Mouse (Mus musculus): ENCODE results near the gene Myo18b. TPM values are rescaled to one million over a fixed set of nuclear protein-coding genes. Genes with fewer than 3 reads are reported as not detected.

Myo18b gene
- polyA plus RNA-seq, 1 experiment: 0.69 TPM

GRCm38 (mm10) chr5:112833866-112834265 lies 62.3 kb downstream of the Myo18b start:
- no peak overlapping the region for H3K4me3 ChIP-seq (replicated peaks; ENCODE audit: insufficient read depth, low read depth, low read length)
- H3K27ac ChIP-seq (ENCODE audit: insufficient read depth, low read length): no peak overlapping the region
- no peaks in the 10 kb centered on the region for H3K4me1 ChIP-seq (ENCODE audit: control insufficient read depth, insufficient read depth, low read length)
- TF ChIP-seq POLR2A (IDR thresholded peaks at IDR 0.05; ENCODE audit: borderline replicate concordance, insufficient read depth, low read length) (no peak), CTCF (IDR thresholded peaks at IDR 0.05; ENCODE audit: borderline replicate concordance, insufficient read depth, low read depth, low read length) (no peak)
- no peak for DNase-seq
- WGBS: 80% methylated on average over 11 of the region's 11 CpGs
- no peaks in the 10 kb centered on the region for H3K27me3 ChIP-seq (ENCODE audit: control insufficient read depth, insufficient read depth, low read length)

GRCm38 (mm10) chr5:112825091-112825794 lies 70.9 kb downstream of the Myo18b start:
- no peak for TF ChIP-seq POLR2A (IDR thresholded peaks at IDR 0.05; ENCODE audit: borderline replicate concordance, insufficient read depth, low read length)
- TF ChIP-seq CTCF (IDR thresholded peaks at IDR 0.05; ENCODE audit: borderline replicate concordance, insufficient read depth, low read depth, low read length): peak; percentile 17; the same call in 1 of the 2 replicates
- Histone ChIP-seq H3K4me3 (replicated peaks; ENCODE audit: insufficient read depth, low read depth, low read length) (no peak overlapping the region), H3K4me1 (ENCODE audit: control insufficient read depth, insufficient read depth, low read length) (no peaks in the 10 kb centered on the region), H3K27ac (ENCODE audit: insufficient read depth, low read length) (no peak overlapping the region), H3K27me3 (ENCODE audit: control insufficient read depth, insufficient read depth, low read length) (no peaks in the 10 kb centered on the region)
- WGBS: 33% methylated on average over 12 of the region's 12 CpGs
- DNase-seq: no peak

GRCm38 (mm10) chr5:112824376-112824775 lies 71.8 kb downstream of the Myo18b start:
- Histone ChIP-seq H3K27me3 (ENCODE audit: control insufficient read depth, insufficient read depth, low read length) (no peaks in the 10 kb centered on the region), H3K4me3 (replicated peaks; ENCODE audit: insufficient read depth, low read depth, low read length) (no peak overlapping the region), H3K4me1 (ENCODE audit: control insufficient read depth, insufficient read depth, low read length) (no peaks in the 10 kb centered on the region), H3K27ac (ENCODE audit: insufficient read depth, low read length) (no peak overlapping the region)
- no peak for DNase-seq
- WGBS: 62% methylated on average over 13 of the region's 13 CpGs
- TF ChIP-seq CTCF (IDR thresholded peaks at IDR 0.05; ENCODE audit: borderline replicate concordance, insufficient read depth, low read depth, low read length) (no peak), POLR2A (IDR thresholded peaks at IDR 0.05; ENCODE audit: borderline replicate concordance, insufficient read depth, low read length) (no peak)

DNA sequence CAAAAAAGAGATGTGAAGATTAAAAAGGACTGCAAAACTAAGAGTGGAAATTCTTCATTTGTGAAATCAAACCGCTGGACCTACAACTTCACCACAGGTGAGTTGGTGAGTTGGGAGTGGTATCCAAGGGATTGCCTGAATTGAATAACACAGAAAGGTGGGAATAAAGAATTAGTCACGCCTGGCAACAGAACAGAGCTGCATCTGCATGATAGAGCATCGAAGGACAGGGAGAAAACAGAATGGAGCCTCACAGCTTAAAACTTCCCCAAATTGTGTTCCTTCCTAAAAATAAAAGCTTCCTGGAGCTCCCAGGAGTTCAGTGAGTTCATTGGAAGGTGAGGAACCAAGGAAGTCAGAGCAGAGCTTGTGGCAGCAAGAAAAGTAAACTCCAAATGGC lies 73.7 kb downstream of the Myo18b start:
- no peak for TF ChIP-seq CTCF (IDR thresholded peaks at IDR 0.05; ENCODE audit: borderline replicate concordance, insufficient read depth, low read depth, low read length)
- TF ChIP-seq POLR2A (IDR thresholded peaks at IDR 0.05; ENCODE audit: borderline replicate concordance, insufficient read depth, low read length): no peak
- WGBS: 65% methylated on average over 3 of the region's 3 CpGs
- no peaks in the 10 kb centered on the region for H3K27me3 ChIP-seq (ENCODE audit: control insufficient read depth, insufficient read depth, low read length)
- H3K4me1 ChIP-seq (ENCODE audit: control insufficient read depth, insufficient read depth, low read length): no peaks in the 10 kb centered on the region
- no peak overlapping the region for H3K27ac ChIP-seq (ENCODE audit: insufficient read depth, low read length)
- no peak overlapping the region for H3K4me3 ChIP-seq (replicated peaks; ENCODE audit: insufficient read depth, low read depth, low read length)
- DNase-seq: no peak

DNA sequence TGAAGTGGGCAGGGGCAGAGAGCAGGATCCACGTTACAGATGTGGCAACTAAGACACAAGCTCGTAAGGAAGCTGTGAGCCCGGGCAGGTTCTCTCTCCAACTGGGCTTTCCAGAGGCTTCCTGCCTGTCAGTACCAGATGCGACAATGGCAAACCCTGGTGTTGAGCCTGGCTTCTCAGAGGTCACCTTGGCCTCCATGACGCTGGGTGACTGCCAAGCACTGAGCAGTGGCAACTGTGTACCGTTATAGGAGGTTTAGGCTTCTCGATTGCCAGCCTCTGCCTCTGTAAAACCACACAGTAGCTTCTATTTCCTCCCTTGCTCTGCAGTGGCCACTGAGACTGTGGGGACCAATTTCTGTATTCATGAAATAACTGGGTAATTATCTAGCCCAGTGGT lies 81.1 kb downstream of the Myo18b start:
- TF ChIP-seq CTCF (IDR thresholded peaks at IDR 0.05; ENCODE audit: borderline replicate concordance, insufficient read depth, low read depth, low read length) (no peak), POLR2A (IDR thresholded peaks at IDR 0.05; ENCODE audit: borderline replicate concordance, insufficient read depth, low read length) (no peak)
- Histone ChIP-seq H3K4me3 (replicated peaks; ENCODE audit: insufficient read depth, low read depth, low read length) (no peak overlapping the region), H3K27me3 (ENCODE audit: control insufficient read depth, insufficient read depth, low read length) (no peaks in the 10 kb centered on the region), H3K4me1 (ENCODE audit: control insufficient read depth, insufficient read depth, low read length) (no peaks in the 10 kb centered on the region), H3K27ac (ENCODE audit: insufficient read depth, low read length) (no peak overlapping the region)
- no peak for DNase-seq
- WGBS: 59% methylated on average over 7 of the region's 7 CpGs

GRCm38 (mm10) chr5:112807629-112808028 lies 88.5 kb downstream of the Myo18b start:
- WGBS: 74% methylated on average over 4 of the region's 4 CpGs
- TF ChIP-seq POLR2A (IDR thresholded peaks at IDR 0.05; ENCODE audit: borderline replicate concordance, insufficient read depth, low read length) (no peak), CTCF (IDR thresholded peaks at IDR 0.05; ENCODE audit: borderline replicate concordance, insufficient read depth, low read depth, low read length) (no peak)
- no peak for DNase-seq

DNA sequence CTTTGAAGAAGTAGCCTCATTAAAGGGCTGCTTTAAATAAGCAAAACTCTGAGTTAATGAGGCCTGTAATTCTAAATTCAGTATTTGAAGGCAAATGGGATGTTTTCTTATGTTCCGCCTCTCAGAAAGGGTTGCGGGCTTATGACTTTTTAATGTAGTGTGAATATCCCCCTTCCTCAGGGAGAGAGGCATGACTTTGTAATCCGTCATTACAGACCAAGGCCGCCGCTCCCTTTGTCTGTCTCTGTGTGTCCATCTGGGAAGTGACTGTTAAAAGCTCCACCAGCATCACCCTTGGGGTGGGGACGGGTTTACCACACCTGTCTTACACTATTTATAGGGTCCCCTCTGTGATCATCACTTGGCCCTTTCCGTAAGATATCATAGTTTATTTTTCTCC lies 100.1 kb downstream of the Myo18b start:
- H3K4me3 ChIP-seq (replicated peaks; ENCODE audit: insufficient read depth, low read depth, low read length): no peak overlapping the region
- no peak overlapping the region for H3K27ac ChIP-seq (ENCODE audit: insufficient read depth, low read length)
- no peak for DNase-seq
- TF ChIP-seq CTCF (IDR thresholded peaks at IDR 0.05; ENCODE audit: borderline replicate concordance, insufficient read depth, low read depth, low read length): no peak
- no peak for TF ChIP-seq POLR2A (IDR thresholded peaks at IDR 0.05; ENCODE audit: borderline replicate concordance, insufficient read depth, low read length)
- WGBS: 91% methylated on average over 7 of the region's 7 CpGs
- H3K4me1 ChIP-seq (ENCODE audit: control insufficient read depth, insufficient read depth, low read length): no peaks in the 10 kb centered on the region
- no peaks in the 10 kb centered on the region for H3K27me3 ChIP-seq (ENCODE audit: control insufficient read depth, insufficient read depth, low read length)

More at GRCm38 (mm10) chr5:112807629-112808028, 88.5 kb downstream of the Myo18b start:
- no peaks in the 10 kb centered on the region for H3K4me1 ChIP-seq (ENCODE audit: control insufficient read depth, insufficient read depth, low read length)
- H3K4me3 ChIP-seq (replicated peaks; ENCODE audit: insufficient read depth, low read depth, low read length): no peak overlapping the region
- H3K27me3 ChIP-seq (ENCODE audit: control insufficient read depth, insufficient read depth, low read length): no peaks in the 10 kb centered on the region
- H3K27ac ChIP-seq (ENCODE audit: insufficient read depth, low read length): no peak overlapping the region
